Mouse (Mus musculus): ENCODE measurements around the gene 9930021J03Rik. TPM values are rescaled to one million over a fixed set of nuclear protein-coding genes. Genes with fewer than 3 reads are reported as not detected.

9930021J03Rik gene
- polyA plus RNA-seq, 1 experiment from 2014 or later, result 6.5 TPM

- no peak overlapping the region for H3K9ac ChIP-seq
- no peaks in the 10 kb centered on the region for H3K4me1 ChIP-seq (replicated peaks)
- H3K4me3 ChIP-seq, result no peak overlapping the region
- ATAC-seq (ENCODE audit: low read depth), result no peak
- H3K27ac ChIP-seq (replicated peaks), result no peak overlapping the region
- WGBS, result 64% methylated on average over 5 of the region's 5 CpGs
- no peaks in the 10 kb centered on the region for H3K9me3 ChIP-seq
- no peaks in the 10 kb centered on the region for H3K36me3 ChIP-seq
- no peaks in the 10 kb centered on the region for H3K27me3 ChIP-seq
- no peak overlapping the region for H3K4me2 ChIP-seq
Observed at GRCm38 (mm10) chr19:29708461-29708860, 97.3 kb downstream of the 9930021J03Rik start.

- WGBS, result 68% methylated on average over 14 of the region's 14 CpGs
- ATAC-seq (ENCODE audit: low read depth), result no peak
- H3K27me3 ChIP-seq, result no peaks in the 10 kb centered on the region
Observed at GRCm38 (mm10) chr19:29708003-29708402, 97.8 kb downstream of the 9930021J03Rik start.

GRCm38 (mm10) chr19:29707314-29707898 lies 98.4 kb downstream of the 9930021J03Rik start:
- Histone ChIP-seq H3K9ac (no peak overlapping the region), H3K36me3 (no peaks in the 10 kb centered on the region), H3K4me1 (replicated peaks) (no peaks in the 10 kb centered on the region), H3K27me3 (no peaks in the 10 kb centered on the region), H3K9me3 (no peaks in the 10 kb centered on the region), H3K4me2 (no peak overlapping the region), H3K27ac (replicated peaks) (no peak overlapping the region), H3K4me3 (no peak overlapping the region)
- 90% methylated on average over 9 of the region's 9 CpGs for WGBS
- no peak for ATAC-seq (ENCODE audit: low read depth)

More at GRCm38 (mm10) chr19:29708003-29708402, 97.8 kb downstream of the 9930021J03Rik start:
- Histone ChIP-seq H3K9ac (no peak overlapping the region), H3K9me3 (no peaks in the 10 kb centered on the region), H3K36me3 (no peaks in the 10 kb centered on the region), H3K4me1 (replicated peaks) (no peaks in the 10 kb centered on the region), H3K4me3 (no peak overlapping the region), H3K4me2 (peak overlapping the region; percentile 18; the same call in 1 of the 2 replicates), H3K27ac (replicated peaks) (no peak overlapping the region)

DNA sequence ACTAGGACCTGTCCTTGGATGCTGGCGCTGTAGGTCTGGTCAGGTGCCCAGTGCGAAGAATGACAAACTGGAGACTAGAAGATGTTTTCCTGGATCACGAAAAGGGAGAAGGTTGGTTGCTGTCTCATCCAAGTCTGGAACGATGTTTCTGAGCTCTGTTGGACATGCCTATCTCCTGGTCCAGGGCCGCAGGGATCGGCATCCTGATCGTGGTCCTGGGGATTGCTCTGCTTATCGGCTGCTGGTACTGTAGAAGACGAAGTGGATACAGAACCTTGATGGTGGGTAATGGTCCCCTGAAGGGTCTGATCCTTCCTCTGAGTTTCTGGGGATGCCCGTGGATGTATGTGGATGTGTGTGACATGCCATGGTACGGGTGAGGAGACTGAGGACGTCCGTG lies 101.4 kb downstream of the 9930021J03Rik start:
- no peak for ATAC-seq (ENCODE audit: low read depth)
- no peak overlapping the region for H3K27ac ChIP-seq (replicated peaks)
- H3K36me3 ChIP-seq, result no peaks in the 10 kb centered on the region
- H3K27me3 ChIP-seq, result no peaks in the 10 kb centered on the region
- 92% methylated on average over 13 of the region's 13 CpGs for WGBS
- H3K4me3 ChIP-seq, result no peak overlapping the region
- H3K9me3 ChIP-seq, result no peaks in the 10 kb centered on the region
- H3K4me2 ChIP-seq, result no peak overlapping the region
- H3K4me1 ChIP-seq (replicated peaks), result no peaks in the 10 kb centered on the region
- no peak overlapping the region for H3K9ac ChIP-seq

DNA sequence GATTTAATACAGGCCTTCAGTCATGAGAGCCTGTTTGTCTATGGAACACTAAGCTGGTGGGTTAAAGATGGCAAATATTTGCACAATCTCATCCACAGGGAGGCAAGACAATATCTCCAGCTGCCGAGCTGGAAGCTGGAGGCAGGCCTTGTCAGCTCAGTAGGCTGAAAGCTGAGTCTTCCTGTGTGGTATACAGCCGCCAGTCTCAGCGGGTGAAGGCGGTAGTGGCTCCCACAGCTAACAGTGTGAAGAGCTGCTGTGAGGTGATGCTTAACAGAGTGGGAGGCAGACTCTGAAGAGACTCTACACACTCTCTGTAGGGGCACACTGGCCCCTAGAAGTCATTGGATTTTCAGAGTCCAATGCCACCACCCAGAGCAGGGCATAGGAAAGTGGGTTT lies 104.1 kb downstream of the 9930021J03Rik start:
- no peaks in the 10 kb centered on the region for H3K27me3 ChIP-seq
- H3K9me3 ChIP-seq, result no peaks in the 10 kb centered on the region
- no peak overlapping the region for H3K4me2 ChIP-seq
- H3K36me3 ChIP-seq, result no peaks in the 10 kb centered on the region
- WGBS, result 80% methylated on average over 4 of the region's 4 CpGs
- H3K9ac ChIP-seq, result no peak overlapping the region
- no peak overlapping the region for H3K27ac ChIP-seq (replicated peaks)
- H3K4me1 ChIP-seq (replicated peaks), result no peaks in the 10 kb centered on the region
- no peak overlapping the region for H3K4me3 ChIP-seq
- no peak for ATAC-seq (ENCODE audit: low read depth)

DNA sequence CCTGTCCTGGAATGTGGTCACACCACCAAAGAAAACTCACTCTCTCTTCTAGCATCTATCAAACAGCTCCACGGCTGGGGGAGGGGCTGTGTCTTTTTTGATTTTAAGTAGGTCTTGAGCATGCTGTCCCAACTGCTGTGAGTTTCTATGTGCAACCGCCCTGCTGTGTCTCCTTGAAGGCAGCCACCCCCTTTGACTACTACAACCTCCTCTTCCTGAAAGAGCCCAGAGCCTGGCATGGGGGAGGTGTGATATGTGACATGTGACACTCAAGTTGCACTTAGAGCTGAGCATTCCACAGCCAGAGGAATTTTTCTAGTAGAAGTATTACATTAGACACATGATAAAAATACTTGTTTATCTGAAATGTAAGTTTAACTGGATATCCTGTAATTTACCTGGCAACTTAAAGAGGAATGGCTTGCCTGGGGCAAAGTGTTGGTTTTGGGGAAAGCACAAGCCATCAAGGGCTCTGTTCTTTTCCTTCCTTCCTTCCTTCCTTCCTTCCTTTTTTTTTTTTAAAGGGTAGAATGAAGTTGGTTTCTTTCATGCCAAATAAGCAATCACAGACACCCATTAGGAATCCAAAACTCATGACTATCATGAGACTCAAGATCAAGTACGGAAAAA lies 108.4 kb downstream of the 9930021J03Rik start, which contains the start of gene Mlana:
TSS of gene Mlana (plus strand) at position 580 of the 630 bp plus-strand sequence.
- no peak for ATAC-seq (ENCODE audit: low read depth)
- 62% methylated on average over 3 of the region's 3 CpGs for WGBS
- no peak within 1 kb of the TSS for H3K9ac ChIP-seq
- no peak within 1 kb of the TSS for H3K4me3 ChIP-seq
- no peaks in the 10 kb centered on the region for H3K9me3 ChIP-seq
- no peaks in the 10 kb centered on the region for H3K4me1 ChIP-seq (replicated peaks)
- H3K36me3 ChIP-seq, result no peaks in the 10 kb centered on the region
- H3K27me3 ChIP-seq, result no peaks in the 10 kb centered on the region
- no peak within 1 kb of the TSS for H3K4me2 ChIP-seq
- no peak within 1 kb of the TSS for H3K27ac ChIP-seq (replicated peaks)

- Histone ChIP-seq H3K9me3 (no peaks in the 10 kb centered on the region), H3K4me1 (replicated peaks) (no peaks in the 10 kb centered on the region), H3K36me3 (no peaks in the 10 kb centered on the region), H3K9ac (no peak overlapping the region), H3K4me3 (no peak overlapping the region), H3K27ac (replicated peaks) (no peak overlapping the region), H3K27me3 (no peaks in the 10 kb centered on the region), H3K4me2 (no peak overlapping the region)
- ATAC-seq (ENCODE audit: low read depth), result no peak
Observed at GRCm38 (mm10) chr19:29696840-29697239, 108.9 kb downstream of the 9930021J03Rik start.

- Histone ChIP-seq H3K4me2 (no peak overlapping the region), H3K4me3 (no peak overlapping the region), H3K9me3 (no peaks in the 10 kb centered on the region), H3K4me1 (replicated peaks) (no peaks in the 10 kb centered on the region), H3K9ac (no peak overlapping the region), H3K27ac (replicated peaks) (no peak overlapping the region), H3K36me3 (no peaks in the 10 kb centered on the region), H3K27me3 (no peaks in the 10 kb centered on the region)
- 92% methylated on average over 4 of the region's 4 CpGs for WGBS
- ATAC-seq (ENCODE audit: low read depth), result no peak
Observed at GRCm38 (mm10) chr19:29696309-29696708, 109.5 kb downstream of the 9930021J03Rik start.

- no peak overlapping the region for H3K4me2 ChIP-seq
- 89% methylated on average over 10 of the region's 10 CpGs for WGBS
Observed at GRCm38 (mm10) chr19:29695071-29695470, 110.7 kb downstream of the 9930021J03Rik start.

GRCm38 (mm10) chr19:29683844-29684540 lies 121.8 kb downstream of the 9930021J03Rik start:
- 53% methylated on average over 16 of the region's 16 CpGs for WGBS
- ATAC-seq (ENCODE audit: low read depth), result 0 out of 2 replicates have a peak, but pooled peaks have one; percentile 50

More at GRCm38 (mm10) chr19:29695071-29695470, 110.7 kb downstream of the 9930021J03Rik start:
- H3K9ac ChIP-seq, result no peak overlapping the region
- no peak overlapping the region for H3K4me3 ChIP-seq
- no peak overlapping the region for H3K27ac ChIP-seq (replicated peaks)
- no peak for ATAC-seq (ENCODE audit: low read depth)
- no peaks in the 10 kb centered on the region for H3K9me3 ChIP-seq
- H3K4me1 ChIP-seq (replicated peaks), result no peaks in the 10 kb centered on the region
- no peaks in the 10 kb centered on the region for H3K27me3 ChIP-seq
- H3K36me3 ChIP-seq, result no peaks in the 10 kb centered on the region

GRCm38 (mm10) chr19:29680182-29681152 lies 125.3 kb downstream of the 9930021J03Rik start:
- 91% methylated on average over 13 of the region's 13 CpGs for WGBS
- H3K4me2 ChIP-seq, result no peak overlapping the region
- H3K27me3 ChIP-seq, result no peaks in the 10 kb centered on the region
- H3K4me3 ChIP-seq, result no peak overlapping the region
- no peaks in the 10 kb centered on the region for H3K36me3 ChIP-seq
- H3K9me3 ChIP-seq, result peaks cover 7% of the 10 kb centered on the region; the same call in 1 of the 2 replicates
- no peak overlapping the region for H3K27ac ChIP-seq (replicated peaks)
- no peak overlapping the region for H3K9ac ChIP-seq
- ATAC-seq (ENCODE audit: low read depth), result no peak
- no peaks in the 10 kb centered on the region for H3K4me1 ChIP-seq (replicated peaks)

More at GRCm38 (mm10) chr19:29683844-29684540, 121.8 kb downstream of the 9930021J03Rik start:
- Histone ChIP-seq H3K9ac (no peak overlapping the region), H3K27me3 (no peaks in the 10 kb centered on the region), H3K4me2 (no peak overlapping the region), H3K36me3 (no peaks in the 10 kb centered on the region), H3K4me1 (replicated peaks) (no peaks in the 10 kb centered on the region), H3K4me3 (no peak overlapping the region), H3K27ac (replicated peaks) (no peak overlapping the region), H3K9me3 (peaks cover 8% of the 10 kb centered on the region; the same call in 1 of the 2 replicates)

Measured in neural tube, embryonic 13.5 days (tissue).